In the genomic region with DNA sequence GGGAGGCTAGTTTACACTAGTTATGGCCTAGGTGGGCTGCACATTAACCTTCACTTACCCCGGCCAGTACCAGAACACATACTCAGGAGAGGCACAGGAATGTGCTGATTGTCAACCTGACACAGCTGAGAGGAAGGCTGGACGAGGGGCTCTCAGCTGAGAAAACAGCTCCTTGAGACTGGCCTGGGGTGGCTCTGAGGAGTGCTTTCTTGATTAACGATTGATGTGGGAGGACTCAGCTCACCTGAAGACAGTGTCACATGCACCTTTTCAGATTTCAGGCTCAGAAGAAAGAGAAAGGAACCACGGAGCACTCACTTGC, we compare ENCODE assay signal across 17 mouse cellular contexts. TPM values are rescaled to one million over a fixed set of nuclear protein-coding genes. Genes with fewer than 3 reads are reported as not detected.
A peak's percentile ranks its signal among the peaks of the same experiment; 100 is the strongest.
DNase-seq lines count a peak whose midpoint lies in the region; TF ChIP-seq lines count a peak whose summit lies in the region.
"Had no signal": no experiment of that assay in that cellular context is flagged by ENCODE, and none has a peak within 500 bp of the region (broad histone marks: within the 10 kb centered on the region; RNA-seq: fewer than 3 reads in every experiment).

No protein-coding gene starts in this region.

- no peak for TF ChIP-seq CTCF in layer of hippocampus, adult 2 months (conservative IDR thresholded peaks at IDR 0.05)

- DNase-seq in adrenal gland, postnatal 14 days: peak; percentile 3
- DNase-seq in adrenal gland, postnatal 25 days: no peak
- DNase-seq in kidney, adult 9 months: peak; percentile 2
- no peak for DNase-seq in kidney, postnatal 14 days
- peak; percentile 0 to 4 for DNase-seq in layer of hippocampus, adult 2 months (ENCODE audit: low spot score in 2 of 2)
- DNase-seq in layer of hippocampus, adult 9-10 months (ENCODE audit: low spot score): no peak
- DNase-seq in layer of hippocampus, postnatal 36 days: peak; percentile 0 to 1
- DNase-seq: heart, adult 2 months; liver, postnatal 0 days; lung, postnatal 14 days; thymus, adult 18-20 months; thymus, postnatal 36 days had no signal

- no peak overlapping the region for H3K4me3 ChIP-seq in layer of hippocampus, adult 2 months
- H3K4me3 ChIP-seq: embryonic facial prominence, embryonic 12.5 days; forebrain, embryonic 12.5 days; heart, adult 2 months; hindbrain, embryonic 13.5 days; limb, embryonic 12.5 days; midbrain, embryonic 12.5 days had no signal

- no peak overlapping the region for H3K27ac ChIP-seq in layer of hippocampus, adult 2 months
- H3K27ac ChIP-seq: forebrain, embryonic 12.5 days; heart, adult 2 months; midbrain, embryonic 12.5 days had no signal

RNA-seq across cellular contexts. Expression of gene B4galt5, which starts 42.7 kb away (rescaled TPM):
- 75.6 and 77.7 TPM in 2 replicates for total RNA-seq in adrenal gland, postnatal 14 days (2021)
- total RNA-seq in adrenal gland, postnatal 25 days (2021): 72.9 and 78.8 TPM in 2 replicates
- total RNA-seq in layer of hippocampus, adult 2 months (2021): 10 to 100 TPM; 38.1 to 43.9 TPM
- 10 to 100 TPM; 44.2 to 49.7 TPM for total RNA-seq in layer of hippocampus, postnatal 36 days (2021)

Comparison
In these comparisons a context has a peak if more than half of its experiments do, and no peak if none do; other contexts are left out.
1. DNase-seq: peak in adrenal gland, postnatal 14 days (single experiment), kidney, adult 9 months (single experiment), layer of hippocampus, adult 2 months (2 of 2) and layer of hippocampus, postnatal 36 days (2 of 2); none in adrenal gland, postnatal 25 days (single experiment), kidney, postnatal 14 days (single experiment) and layer of hippocampus, adult 9-10 months (single experiment).